Mouse (Mus musculus) heart, embryonic 15.5 days (tissue): ENCODE measurements around the gene Ms4a2. TPM values are rescaled to one million over a fixed set of nuclear protein-coding genes. Genes with fewer than 3 reads are reported as not detected.

Experiments used
- ATAC-seq: fragments of 200-750 bp; cut with Nextera tagmentation; replicated peaks from 2 replicates; pipeline ENCODE4 v1.8.0; 2017; ENCODE audit warnings: low read depth, moderate TSS enrichment; ENCODE audit not compliant: insufficient number of reproducible peaks, insufficient read depth, low FRiP score
- H3K27ac ChIP-seq: fragments of 300-500 bp; sonication (generic); 2 replicates; pipeline ENCODE4 v1.5.1; 2015; ENCODE audit warnings: mild to moderate bottlenecking, inconsistent platforms
- H3K27me3 ChIP-seq: fragments of 300-500 bp; sonication (generic); 2 replicates; pipeline ENCODE4 v1.6.1; 2015; ENCODE audit warnings: inconsistent platforms
- H3K36me3 ChIP-seq: fragments of 300-500 bp; sonication (generic); 2 replicates; pipeline ENCODE4 v1.6.1; 2015; ENCODE audit warnings: mild to moderate bottlenecking, inconsistent platforms
- H3K4me1 ChIP-seq: fragments of 300-500 bp; sonication (generic); replicated peaks from 2 replicates; pipeline ENCODE4 v1.6.1; 2015; ENCODE audit warnings: inconsistent platforms
- H3K4me2 ChIP-seq: fragments of 300-500 bp; sonication (generic); 2 replicates; pipeline ENCODE4 v1.6.1; 2015; ENCODE audit warnings: inconsistent platforms, mild to moderate bottlenecking, moderate library complexity
- H3K4me3 ChIP-seq: fragments of 300-500 bp; sonication (generic); 2 replicates; pipeline ENCODE4 v1.5.1; 2015; ENCODE audit warnings: mild to moderate bottlenecking, inconsistent platforms
- H3K9ac ChIP-seq: fragments of 300-500 bp; sonication (generic); 2 replicates; pipeline ENCODE4 v1.6.1; 2015; ENCODE audit warnings: mild to moderate bottlenecking, inconsistent platforms
- H3K9me3 ChIP-seq: fragments of 300-500 bp; sonication (generic); replicated peaks from 2 replicates; pipeline ENCODE4 v1.6.1; 2016; ENCODE audit warnings: inconsistent platforms
- WGBS: fragments of 180-500 bp; shearing (Covaris S2); methylation state at CpG from one replicate; pipeline ENCODE4 v1.1.7; 2015; ENCODE audit warnings: mixed read lengths; 5-methylcytosine and 5-hydroxymethylcytosine counted together
- polyA plus RNA-seq: library from polyadenylated mRNA; unstranded; fragments of >200 nt; fragmentation: Nextera tagmentation; extraction: Ambion mirVana; gene quantifications from 2 replicates; pipeline ENCODE4 v1.2.1, GENCODE M21; 2015

The Ms4a2 gene
- polyA plus RNA-seq, result 0.05 TPM in 1 of 2 replicates, not detected in the other

- H3K4me1 ChIP-seq, result no peaks in the 10 kb centered on the region
- ATAC-seq, result no peak
- no peaks in the 10 kb centered on the region for H3K27me3 ChIP-seq
- H3K27ac ChIP-seq, result no peak within 1 kb of the TSS
- no peak within 1 kb of the TSS for H3K4me3 ChIP-seq
- H3K9ac ChIP-seq, result no peak within 1 kb of the TSS
- no peak within 1 kb of the TSS for H3K4me2 ChIP-seq
- WGBS, result 80% methylated on average over 2 of the region's 2 CpGs
- no peaks in the 10 kb centered on the region for H3K36me3 ChIP-seq
- H3K9me3 ChIP-seq, result no peaks in the 10 kb centered on the region
These were observed at the start of gene Ms4a2 for GRCm38 (mm10) chr19:11623551-11623950. Ms4a2 (minus strand) TSS chr19:11623719.

- Histone ChIP-seq H3K4me2 (no peak overlapping the region), H3K27me3 (no peaks in the 10 kb centered on the region), H3K9ac (no peak overlapping the region), H3K9me3 (no peaks in the 10 kb centered on the region), H3K27ac (no peak overlapping the region), H3K36me3 (no peaks in the 10 kb centered on the region), H3K4me3 (no peak overlapping the region), H3K4me1 (no peaks in the 10 kb centered on the region)
- ATAC-seq, result no peak
These were observed 38.0 kb upstream of the Ms4a2 start for GRCm38 (mm10) chr19:11661562-11661961.

- WGBS, result 82% methylated on average over 5 of the region's 5 CpGs
- H3K4me1 ChIP-seq, result no peaks in the 10 kb centered on the region
- H3K36me3 ChIP-seq, result no peaks in the 10 kb centered on the region
- H3K27me3 ChIP-seq, result no peaks in the 10 kb centered on the region
- no peak within 1 kb of the TSS for H3K27ac ChIP-seq
- H3K9me3 ChIP-seq, result no peaks in the 10 kb centered on the region
- H3K4me2 ChIP-seq, result no peak within 1 kb of the TSS
- no peak within 1 kb of the TSS for H3K9ac ChIP-seq
- no peak within 1 kb of the TSS for H3K4me3 ChIP-seq
- no peak for ATAC-seq
These were observed 36.9 kb upstream of the Ms4a2 start, which contains the start of gene Oosp2 for GRCm38 (mm10) chr19:11660459-11660858. Oosp2 (minus strand) TSS chr19:11660559.

- Histone ChIP-seq H3K36me3 (no peaks in the 10 kb centered on the region), H3K4me3 (no peak overlapping the region), H3K27ac (no peak overlapping the region), H3K27me3 (no peaks in the 10 kb centered on the region), H3K4me1 (no peaks in the 10 kb centered on the region), H3K9me3 (no peaks in the 10 kb centered on the region), H3K4me2 (no peak overlapping the region), H3K9ac (no peak overlapping the region)
- ATAC-seq, result no peak
- WGBS, result 57% methylated on average over 2 of the region's 2 CpGs
These were observed 35.6 kb upstream of the Ms4a2 start for GRCm38 (mm10) chr19:11659142-11659541.

- no peak overlapping the region for H3K4me3 ChIP-seq
- WGBS, result 68% methylated on average over 4 of the region's 4 CpGs
These were observed 26.0 kb upstream of the Ms4a2 start for GRCm38 (mm10) chr19:11649564-11649963.

GRCm38 (mm10) chr19:11646166-11646565 is 22.6 kb upstream of the Ms4a2 start:
- no peaks in the 10 kb centered on the region for H3K36me3 ChIP-seq
- H3K27ac ChIP-seq, result no peak overlapping the region
- H3K27me3 ChIP-seq, result no peaks in the 10 kb centered on the region
- H3K4me2 ChIP-seq, result no peak overlapping the region
- H3K9me3 ChIP-seq, result no peaks in the 10 kb centered on the region
- no peaks in the 10 kb centered on the region for H3K4me1 ChIP-seq
- H3K9ac ChIP-seq, result no peak overlapping the region
- no peak for ATAC-seq
- no peak overlapping the region for H3K4me3 ChIP-seq
- 74% methylated on average over 3 of the region's 3 CpGs for WGBS

More at GRCm38 (mm10) chr19:11649564-11649963, 26.0 kb upstream of the Ms4a2 start:
- no peak overlapping the region for H3K9ac ChIP-seq
- ATAC-seq, result no peak
- no peak overlapping the region for H3K4me2 ChIP-seq
- H3K36me3 ChIP-seq, result no peaks in the 10 kb centered on the region
- no peaks in the 10 kb centered on the region for H3K27me3 ChIP-seq
- H3K9me3 ChIP-seq, result no peaks in the 10 kb centered on the region
- no peaks in the 10 kb centered on the region for H3K4me1 ChIP-seq
- H3K27ac ChIP-seq, result no peak overlapping the region

GRCm38 (mm10) chr19:11640732-11641131 is 17.2 kb upstream of the Ms4a2 start, which contains the start of gene Ms4a3:
Ms4a3 (minus strand) TSS chr19:11640851.
- 67% methylated on average over 1 of the region's 1 CpGs for WGBS

GRCm38 (mm10) chr19:11639038-11639437 is 15.5 kb upstream of the Ms4a2 start:
- Histone ChIP-seq H3K9ac (no peak overlapping the region), H3K4me1 (no peaks in the 10 kb centered on the region), H3K27me3 (no peaks in the 10 kb centered on the region), H3K4me2 (no peak overlapping the region), H3K36me3 (no peaks in the 10 kb centered on the region), H3K27ac (no peak overlapping the region), H3K4me3 (no peak overlapping the region), H3K9me3 (no peaks in the 10 kb centered on the region)
- ATAC-seq, result no peak
- 59% methylated on average over 4 of the region's 4 CpGs for WGBS

More at GRCm38 (mm10) chr19:11640732-11641131, 17.2 kb upstream of the Ms4a2 start, which contains the start of gene Ms4a3:
- no peaks in the 10 kb centered on the region for H3K4me1 ChIP-seq
- H3K9ac ChIP-seq, result no peak within 1 kb of the TSS
- no peaks in the 10 kb centered on the region for H3K36me3 ChIP-seq
- H3K4me2 ChIP-seq, result no peak within 1 kb of the TSS
- no peaks in the 10 kb centered on the region for H3K27me3 ChIP-seq
- no peak within 1 kb of the TSS for H3K4me3 ChIP-seq
- H3K9me3 ChIP-seq, result no peaks in the 10 kb centered on the region
- H3K27ac ChIP-seq, result no peak within 1 kb of the TSS
- no peak for ATAC-seq

- ATAC-seq, result no peak
- WGBS, result 38% methylated on average over 5 of the region's 5 CpGs
- Histone ChIP-seq H3K9ac (no peak overlapping the region), H3K36me3 (no peaks in the 10 kb centered on the region), H3K4me2 (no peak overlapping the region), H3K4me1 (no peaks in the 10 kb centered on the region), H3K27me3 (no peaks in the 10 kb centered on the region), H3K4me3 (no peak overlapping the region), H3K9me3 (no peaks in the 10 kb centered on the region), H3K27ac (no peak overlapping the region)
These were observed 12.1 kb upstream of the Ms4a2 start for GRCm38 (mm10) chr19:11635572-11635971.

- H3K9ac ChIP-seq, result no peak overlapping the region
- no peaks in the 10 kb centered on the region for H3K4me1 ChIP-seq
- no peaks in the 10 kb centered on the region for H3K9me3 ChIP-seq
- no peaks in the 10 kb centered on the region for H3K36me3 ChIP-seq
- WGBS, result 56% methylated on average over 2 of the region's 2 CpGs
- no peak overlapping the region for H3K4me2 ChIP-seq
- no peak overlapping the region for H3K27ac ChIP-seq
- H3K27me3 ChIP-seq, result no peaks in the 10 kb centered on the region
- H3K4me3 ChIP-seq, result no peak overlapping the region
- no peak for ATAC-seq
These were observed 10.8 kb upstream of the Ms4a2 start for GRCm38 (mm10) chr19:11634330-11634729.

GRCm38 (mm10) chr19:11633732-11634131 is 10.2 kb upstream of the Ms4a2 start:
- ATAC-seq, result no peak
- WGBS, result 69% methylated on average over 1 of the region's 1 CpGs
- no peaks in the 10 kb centered on the region for H3K27me3 ChIP-seq
- H3K9me3 ChIP-seq, result no peaks in the 10 kb centered on the region
- H3K4me3 ChIP-seq, result no peak overlapping the region
- no peak overlapping the region for H3K9ac ChIP-seq
- no peaks in the 10 kb centered on the region for H3K4me1 ChIP-seq
- no peaks in the 10 kb centered on the region for H3K36me3 ChIP-seq
- H3K27ac ChIP-seq, result no peak overlapping the region
- no peak overlapping the region for H3K4me2 ChIP-seq

- WGBS, result 55% methylated on average over 5 of the region's 5 CpGs
- Histone ChIP-seq H3K4me3 (no peak overlapping the region), H3K4me1 (no peaks in the 10 kb centered on the region), H3K9ac (no peak overlapping the region), H3K9me3 (no peaks in the 10 kb centered on the region), H3K27me3 (no peaks in the 10 kb centered on the region), H3K27ac (no peak overlapping the region), H3K4me2 (no peak overlapping the region), H3K36me3 (no peaks in the 10 kb centered on the region)
- no peak for ATAC-seq
These were observed 1.7 kb upstream of the Ms4a2 start for GRCm38 (mm10) chr19:11625231-11625630.
